Mouse (Mus musculus): Measurements from ENCODE around the gene 4930470P17Rik.

- TF ChIP-seq GATA1 (IDR thresholded peaks at IDR 0.05; ENCODE audit: low read length) (no peak), TAL1 (IDR thresholded peaks at IDR 0.05; ENCODE audit: low read length) (no peak)
Measured at GRCm38 (mm10) chr2:170576077-170576476, 25.7 kb downstream of the 4930470P17Rik start.
